Mouse (Mus musculus) E14TG2a.4 (cell line): ENCODE measurements around the gene Gm14548.
"Not testable (repeated sequence)": the region's sequence is repeated elsewhere in the genome, so short reads cannot be mapped to it uniquely, and the experiment has no call there.

ENCODE experiments used
- CTCF ChIP-seq: conservative IDR thresholded peaks from 2 replicates; pipeline ENCODE4 v1.5.1; 2014; ENCODE audit warnings: low read length
- NANOG ChIP-seq: IDR thresholded peaks from 2 replicates; pipeline ENCODE4 v1.6.1; 2014; ENCODE audit warnings: borderline replicate concordance, low read length, mixed read lengths
- POU5F1 ChIP-seq: IDR thresholded peaks from 2 replicates; pipeline ENCODE4 v1.6.1; 2014; ENCODE audit warnings: low read length, borderline replicate concordance

DNA sequence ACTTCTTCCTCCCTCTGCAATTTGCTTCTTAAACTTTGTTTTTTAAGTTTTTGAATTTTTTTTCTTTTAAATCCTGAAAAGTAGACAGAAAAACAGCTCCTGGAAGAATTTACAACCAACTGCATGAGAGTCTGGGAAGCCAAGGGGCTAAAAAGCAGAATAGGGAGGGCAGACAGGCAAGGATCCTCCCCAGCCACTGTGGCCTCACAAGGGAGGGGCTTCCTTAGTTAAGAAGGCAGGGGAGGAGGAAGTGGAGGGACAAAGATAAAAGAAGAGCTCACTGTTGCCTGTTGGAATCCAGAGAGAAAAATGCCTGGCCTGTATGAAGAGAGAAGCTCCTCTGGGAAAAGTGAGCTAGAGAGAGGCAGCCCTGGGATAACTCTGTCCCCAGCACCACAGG, 37.6 kb upstream of the Gm14548 start:
- TF ChIP-seq CTCF, NANOG, POU5F1: not testable (repeated sequence)
